Mouse (Mus musculus): Measurements from ENCODE around the gene Mapt. TPM values are rescaled to one million over a fixed set of nuclear protein-coding genes. Genes with fewer than 3 reads are reported as not detected.

The Mapt gene
- polyA plus RNA-seq, 1 experiment from 2014 or later, result 718 TPM

GRCm38 (mm10) chr11:104327462-104327861 lies 96.3 kb downstream of the Mapt start:
- 94% methylated on average over 1 of the region's 1 CpGs for WGBS
- no peak for ATAC-seq (replicated peaks)
- no peaks in the 10 kb centered on the region for H3K9me3 ChIP-seq

GRCm38 (mm10) chr11:104327946-104328345 lies 96.8 kb downstream of the Mapt start:
- no peaks in the 10 kb centered on the region for H3K27me3 ChIP-seq
- no peak for ATAC-seq (replicated peaks)
- H3K9me3 ChIP-seq, result no peaks in the 10 kb centered on the region
- no peaks in the 10 kb centered on the region for H3K4me1 ChIP-seq
- H3K36me3 ChIP-seq, result peaks cover 45% of the 10 kb centered on the region
- 91% methylated on average over 6 of the region's 6 CpGs for WGBS
- H3K4me3 ChIP-seq, result no peak overlapping the region
- H3K9ac ChIP-seq (replicated peaks), result no peak overlapping the region
- H3K27ac ChIP-seq (replicated peaks), result no peak overlapping the region
- no peak overlapping the region for H3K4me2 ChIP-seq (replicated peaks)

More at GRCm38 (mm10) chr11:104327462-104327861, 96.3 kb downstream of the Mapt start:
- Histone ChIP-seq H3K4me2 (replicated peaks) (no peak overlapping the region), H3K36me3 (peaks cover 45% of the 10 kb centered on the region), H3K27ac (replicated peaks) (no peak overlapping the region), H3K9ac (replicated peaks) (no peak overlapping the region), H3K4me3 (no peak overlapping the region), H3K27me3 (no peaks in the 10 kb centered on the region), H3K4me1 (no peaks in the 10 kb centered on the region)

DNA sequence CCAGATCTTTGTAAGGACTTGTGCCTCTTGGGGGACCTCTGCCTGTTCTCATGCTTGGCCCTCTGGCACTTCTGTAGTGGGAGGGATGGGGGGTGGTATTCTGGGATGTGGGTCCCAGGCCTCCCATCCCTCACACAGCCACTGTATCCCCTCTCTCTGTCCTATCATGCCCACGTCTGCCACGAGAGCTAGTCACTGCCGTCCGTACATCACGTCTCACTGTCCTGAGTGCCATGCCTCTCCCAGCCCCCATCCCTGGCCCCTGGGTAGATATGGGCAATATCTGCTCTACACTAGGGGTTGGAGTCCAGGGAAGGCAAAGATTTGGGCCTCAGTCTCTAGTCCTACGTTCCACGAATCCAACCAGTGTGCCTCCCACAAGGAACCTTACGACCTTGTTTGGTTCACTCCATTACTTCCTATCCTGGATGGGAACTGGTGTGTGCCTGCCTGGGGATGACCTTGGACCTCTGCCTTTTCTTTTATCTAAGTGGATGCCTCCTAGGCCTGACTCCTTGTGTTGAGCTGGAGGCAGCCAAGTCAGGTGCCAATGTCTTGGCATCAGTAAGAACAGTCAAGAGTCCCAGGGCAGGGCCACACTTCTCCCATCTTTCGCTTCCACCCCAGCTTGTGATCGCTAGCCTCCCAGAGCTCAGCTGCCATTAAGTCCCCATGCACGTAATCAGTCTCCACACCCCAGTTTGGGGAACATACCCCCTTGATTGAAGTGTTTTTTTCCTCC lies 98.2 kb downstream of the Mapt start:
- no peak overlapping the region; the same call in 1 of the 2 replicates for H3K27ac ChIP-seq (replicated peaks)
- ATAC-seq (replicated peaks), result no peak
- 82% methylated on average over 11 of the region's 11 CpGs for WGBS
- H3K9ac ChIP-seq (replicated peaks), result no peak overlapping the region
- no peaks in the 10 kb centered on the region for H3K27me3 ChIP-seq
- no peak overlapping the region for H3K4me2 ChIP-seq (replicated peaks)
- peaks cover 54% of the 10 kb centered on the region for H3K36me3 ChIP-seq
- no peaks in the 10 kb centered on the region for H3K4me1 ChIP-seq
- H3K9me3 ChIP-seq, result no peaks in the 10 kb centered on the region
- no peak overlapping the region for H3K4me3 ChIP-seq

DNA sequence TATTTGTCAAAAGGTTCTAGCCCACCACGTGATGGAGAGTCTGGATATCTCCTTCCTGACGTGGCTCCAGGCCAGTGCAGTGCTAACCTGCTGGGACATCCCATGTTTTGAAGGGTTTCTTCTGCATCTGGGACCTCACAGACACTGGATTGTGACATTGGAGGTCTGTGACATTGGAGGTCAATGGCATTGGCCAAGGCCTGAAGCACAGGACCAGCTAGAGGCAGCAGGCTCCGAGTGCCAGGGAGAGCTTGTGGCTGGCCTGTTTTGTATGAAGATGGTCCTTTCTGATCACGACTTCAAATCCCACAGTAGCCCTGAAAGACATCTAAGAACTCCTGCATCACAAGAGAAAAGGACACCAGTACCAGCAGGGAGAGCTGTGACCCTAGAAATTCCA lies 99.0 kb downstream of the Mapt start:
- Histone ChIP-seq H3K4me3 (no peak overlapping the region), H3K4me2 (replicated peaks) (no peak overlapping the region), H3K9ac (replicated peaks) (no peak overlapping the region), H3K27ac (replicated peaks) (no peak overlapping the region; the same call in 1 of the 2 replicates), H3K4me1 (no peaks in the 10 kb centered on the region), H3K36me3 (peaks cover 61% of the 10 kb centered on the region), H3K9me3 (no peaks in the 10 kb centered on the region), H3K27me3 (no peaks in the 10 kb centered on the region)
- WGBS, result 86% methylated on average over 4 of the region's 4 CpGs
- no peak for ATAC-seq (replicated peaks)

DNA sequence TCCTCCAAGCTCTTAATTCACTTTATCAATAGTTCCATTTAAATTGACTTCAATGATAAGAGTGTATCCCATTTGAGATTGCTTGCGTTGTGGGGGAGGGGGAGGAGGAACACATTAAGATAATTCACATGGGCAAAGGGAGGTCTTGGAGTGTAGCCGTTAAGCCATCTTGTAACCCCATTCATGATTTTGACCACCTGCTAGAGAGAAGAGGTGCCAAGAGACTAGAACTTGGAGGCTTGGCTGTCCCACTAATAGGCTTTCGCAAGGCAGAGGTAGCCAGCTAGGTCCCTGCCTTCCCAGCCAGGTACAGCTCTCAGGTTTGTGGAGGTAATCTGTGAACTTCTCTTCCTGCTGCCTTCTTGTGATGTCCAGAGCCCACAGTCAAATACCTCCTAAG lies 100.0 kb downstream of the Mapt start:
- ATAC-seq (replicated peaks), result no peak
- peaks cover 63% of the 10 kb centered on the region for H3K36me3 ChIP-seq

GRCm38 (mm10) chr11:104332105-104332504 lies 100.9 kb downstream of the Mapt start:
- Histone ChIP-seq H3K4me2 (replicated peaks) (no peak overlapping the region), H3K27ac (replicated peaks) (peak overlapping the region; percentile 12), H3K4me1 (no peaks in the 10 kb centered on the region), H3K4me3 (no peak overlapping the region), H3K36me3 (peaks cover 63% of the 10 kb centered on the region), H3K9me3 (no peaks in the 10 kb centered on the region), H3K27me3 (no peaks in the 10 kb centered on the region), H3K9ac (replicated peaks) (no peak overlapping the region)
- 73% methylated on average over 5 of the region's 5 CpGs for WGBS
- ATAC-seq (replicated peaks), result no peak

More for the DNA sequence above, 100.0 kb downstream of the Mapt start:
- H3K4me3 ChIP-seq, result no peak overlapping the region
- WGBS, result 83% methylated on average over 3 of the region's 3 CpGs
- H3K9me3 ChIP-seq, result no peaks in the 10 kb centered on the region
- H3K27me3 ChIP-seq, result no peaks in the 10 kb centered on the region
- H3K9ac ChIP-seq (replicated peaks), result no peak overlapping the region
- no peak overlapping the region for H3K4me2 ChIP-seq (replicated peaks)
- H3K4me1 ChIP-seq, result no peaks in the 10 kb centered on the region
- no peak overlapping the region; the same call in 1 of the 2 replicates for H3K27ac ChIP-seq (replicated peaks)

GRCm38 (mm10) chr11:104334115-104334514 lies 102.9 kb downstream of the Mapt start:
- ATAC-seq (replicated peaks), result no peak
- H3K4me3 ChIP-seq, result no peak overlapping the region
- H3K9me3 ChIP-seq, result no peaks in the 10 kb centered on the region
- no peak overlapping the region for H3K27ac ChIP-seq (replicated peaks)
- 82% methylated on average over 5 of the region's 5 CpGs for WGBS
- no peak overlapping the region for H3K9ac ChIP-seq (replicated peaks)
- no peaks in the 10 kb centered on the region for H3K27me3 ChIP-seq
- peaks cover 72% of the 10 kb centered on the region for H3K36me3 ChIP-seq
- no peak overlapping the region for H3K4me2 ChIP-seq (replicated peaks)
- H3K4me1 ChIP-seq, result no peaks in the 10 kb centered on the region

DNA sequence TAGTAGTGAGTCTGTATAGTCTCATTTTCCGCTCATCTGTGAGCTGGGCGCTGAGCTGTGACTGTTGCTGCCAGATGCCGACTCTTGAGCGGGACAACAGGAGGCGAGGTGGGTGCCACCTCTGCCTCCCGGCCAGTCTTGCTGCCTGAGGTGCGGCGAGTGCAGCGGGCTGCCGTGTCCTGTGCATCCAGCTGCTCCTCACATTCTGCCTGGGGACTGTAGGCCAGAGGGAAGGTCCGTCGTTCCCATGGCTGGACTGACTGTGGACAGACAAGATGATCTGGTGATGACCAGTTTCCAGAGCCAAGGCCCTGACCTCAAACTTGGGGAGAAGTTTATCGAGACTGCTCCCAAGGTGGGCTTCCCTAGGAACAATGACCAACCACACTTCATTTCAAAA lies 103.8 kb downstream of the Mapt start:
- Histone ChIP-seq H3K4me2 (replicated peaks) (no peak overlapping the region), H3K27ac (replicated peaks) (no peak overlapping the region), H3K4me3 (no peak overlapping the region), H3K36me3 (peaks cover 76% of the 10 kb centered on the region), H3K27me3 (no peaks in the 10 kb centered on the region), H3K9ac (replicated peaks) (no peak overlapping the region), H3K9me3 (no peaks in the 10 kb centered on the region), H3K4me1 (no peaks in the 10 kb centered on the region)
- WGBS, result 91% methylated on average over 13 of the region's 13 CpGs
- ATAC-seq (replicated peaks), result no peak

GRCm38 (mm10) chr11:104346931-104347330 lies 115.7 kb downstream of the Mapt start:
- peaks cover 62% of the 10 kb centered on the region for H3K36me3 ChIP-seq
- 63% methylated on average over 3 of the region's 3 CpGs for WGBS

GRCm38 (mm10) chr11:104361790-104362189 lies 130.6 kb downstream of the Mapt start:
- Histone ChIP-seq H3K4me3 (no peak overlapping the region), H3K27ac (replicated peaks) (no peak overlapping the region), H3K36me3 (peaks cover 12% of the 10 kb centered on the region), H3K4me2 (replicated peaks) (no peak overlapping the region), H3K9me3 (no peaks in the 10 kb centered on the region), H3K27me3 (no peaks in the 10 kb centered on the region), H3K9ac (replicated peaks) (no peak overlapping the region), H3K4me1 (no peaks in the 10 kb centered on the region)
- ATAC-seq (replicated peaks), result no peak
- WGBS, result 77% methylated on average over 2 of the region's 2 CpGs

More at GRCm38 (mm10) chr11:104346931-104347330, 115.7 kb downstream of the Mapt start:
- H3K27me3 ChIP-seq, result no peaks in the 10 kb centered on the region
- no peak overlapping the region for H3K9ac ChIP-seq (replicated peaks)
- H3K27ac ChIP-seq (replicated peaks), result peak overlapping the region; percentile 53
- no peaks in the 10 kb centered on the region for H3K9me3 ChIP-seq
- no peaks in the 10 kb centered on the region for H3K4me1 ChIP-seq
- H3K4me2 ChIP-seq (replicated peaks), result no peak overlapping the region
- H3K4me3 ChIP-seq, result no peak overlapping the region
- no peak for ATAC-seq (replicated peaks)

DNA sequence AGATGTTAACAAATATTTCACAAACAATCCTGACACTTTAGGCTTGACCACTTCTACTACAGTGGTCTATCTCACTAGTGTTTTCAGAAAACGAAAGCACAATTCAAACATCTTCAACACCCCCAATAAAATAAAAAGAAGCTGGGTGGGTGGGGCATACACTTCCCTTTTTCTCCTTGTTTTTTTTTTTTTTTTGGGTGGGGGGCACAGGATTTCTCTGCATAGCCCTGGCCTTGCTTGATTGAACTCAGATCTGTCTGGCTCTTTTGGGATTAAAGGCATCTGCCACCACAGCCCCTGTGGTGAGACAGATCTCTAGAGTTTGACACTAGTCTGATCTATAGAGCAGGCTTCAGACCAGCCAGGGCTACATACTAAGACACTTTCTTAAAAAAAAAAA lies 131.5 kb downstream of the Mapt start:
- H3K4me3 ChIP-seq, result no peak overlapping the region
- H3K9ac ChIP-seq (replicated peaks), result no peak overlapping the region
- ATAC-seq (replicated peaks), result no peak
- no peaks in the 10 kb centered on the region for H3K27me3 ChIP-seq
- H3K4me1 ChIP-seq, result no peaks in the 10 kb centered on the region
- H3K4me2 ChIP-seq (replicated peaks), result no peak overlapping the region
- no peak overlapping the region for H3K27ac ChIP-seq (replicated peaks)
- WGBS, result 92% methylated on average over 1 of the region's 1 CpGs
- no peaks in the 10 kb centered on the region for H3K9me3 ChIP-seq
- H3K36me3 ChIP-seq, result peaks cover 13% of the 10 kb centered on the region; the same call in 1 of the 2 replicates

DNA sequence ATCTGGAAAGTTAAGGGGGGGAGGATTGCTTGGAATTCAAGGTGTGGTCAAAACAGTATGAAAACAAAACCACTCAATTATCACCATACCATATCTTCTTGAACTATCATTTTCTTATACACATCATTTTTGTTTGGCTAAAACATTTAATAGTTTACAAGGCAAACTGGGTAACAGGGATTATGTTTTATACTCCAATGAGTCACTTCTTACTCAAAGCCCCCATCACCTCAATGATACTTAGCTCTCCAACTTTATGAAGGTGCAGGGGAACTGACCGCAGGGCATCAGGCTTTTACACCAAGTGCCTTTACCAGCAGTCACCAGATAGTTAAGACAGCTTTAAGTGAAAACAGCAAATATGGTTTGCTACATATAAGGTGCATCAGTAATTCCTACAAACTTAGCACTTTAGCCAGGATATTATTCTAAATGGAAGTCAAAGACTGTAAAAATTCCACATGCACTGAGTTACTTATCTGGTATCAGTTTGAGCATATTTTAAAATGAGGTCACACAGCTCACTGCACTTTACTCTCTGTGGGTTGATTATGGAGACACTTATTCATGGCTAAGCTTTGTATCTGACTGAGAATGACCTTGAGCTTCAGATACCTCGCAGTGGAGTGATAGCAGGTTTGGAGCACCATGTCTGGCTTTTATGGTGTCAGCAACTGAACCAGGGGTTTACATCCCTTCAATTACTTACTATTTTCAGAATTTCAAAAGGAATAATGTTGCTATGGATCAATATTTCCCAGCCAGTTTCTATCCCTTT lies 132.8 kb downstream of the Mapt start:
- Histone ChIP-seq H3K4me1 (no peaks in the 10 kb centered on the region), H3K27ac (replicated peaks) (no peak overlapping the region), H3K27me3 (no peaks in the 10 kb centered on the region), H3K36me3 (peaks cover 13% of the 10 kb centered on the region; the same call in 1 of the 2 replicates), H3K9ac (replicated peaks) (no peak overlapping the region), H3K9me3 (no peaks in the 10 kb centered on the region), H3K4me2 (replicated peaks) (no peak overlapping the region), H3K4me3 (no peak overlapping the region)
- 93% methylated on average over 2 of the region's 2 CpGs for WGBS
- no peak for ATAC-seq (replicated peaks)

Measured in forebrain, embryonic 15.5 days (tissue).